Mouse (Mus musculus): ENCODE data around the gene Ust. TPM values are rescaled to one million over a fixed set of nuclear protein-coding genes. Genes with fewer than 3 reads are reported as not detected.

Gene Ust
- polyA plus RNA-seq, 1 experiment from 2014 or later: 5.7 TPM

DNA sequence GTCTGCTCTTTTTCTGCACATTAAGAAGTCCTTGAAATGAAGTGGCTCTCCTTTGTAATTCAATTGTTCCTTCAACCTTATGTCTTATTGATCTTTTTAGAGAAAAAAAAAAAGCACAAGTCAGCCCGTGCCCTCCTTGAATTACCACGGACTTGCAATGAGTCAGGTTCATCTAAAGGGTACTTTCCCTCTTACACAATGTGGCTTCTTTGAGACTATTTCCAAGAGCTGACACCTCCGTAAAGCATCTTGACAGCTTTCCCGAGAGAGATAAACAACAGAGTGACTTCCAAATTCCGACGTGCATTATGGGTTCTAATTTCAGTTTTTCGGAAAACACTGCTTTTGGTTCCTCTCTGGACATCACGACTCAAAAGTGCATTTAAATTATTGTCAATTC lies 155.3 kb downstream of the Ust start:
- no peaks in the 10 kb centered on the region for H3K27me3 ChIP-seq
- H3K9ac ChIP-seq (replicated peaks): no peak overlapping the region
- H3K36me3 ChIP-seq: no peaks in the 10 kb centered on the region
- H3K4me2 ChIP-seq: no peak overlapping the region
- H3K4me3 ChIP-seq (replicated peaks): no peak overlapping the region
- no peaks in the 10 kb centered on the region for H3K9me3 ChIP-seq
- no peak overlapping the region for H3K27ac ChIP-seq
- ATAC-seq (ENCODE audit: insufficient number of reproducible peaks, insufficient read depth, low FRiP score, low TSS enrichment, low read depth): no peak
- 59% methylated on average over 8 of the region's 8 CpGs for WGBS
- no peaks in the 10 kb centered on the region for H3K4me1 ChIP-seq (replicated peaks)

DNA sequence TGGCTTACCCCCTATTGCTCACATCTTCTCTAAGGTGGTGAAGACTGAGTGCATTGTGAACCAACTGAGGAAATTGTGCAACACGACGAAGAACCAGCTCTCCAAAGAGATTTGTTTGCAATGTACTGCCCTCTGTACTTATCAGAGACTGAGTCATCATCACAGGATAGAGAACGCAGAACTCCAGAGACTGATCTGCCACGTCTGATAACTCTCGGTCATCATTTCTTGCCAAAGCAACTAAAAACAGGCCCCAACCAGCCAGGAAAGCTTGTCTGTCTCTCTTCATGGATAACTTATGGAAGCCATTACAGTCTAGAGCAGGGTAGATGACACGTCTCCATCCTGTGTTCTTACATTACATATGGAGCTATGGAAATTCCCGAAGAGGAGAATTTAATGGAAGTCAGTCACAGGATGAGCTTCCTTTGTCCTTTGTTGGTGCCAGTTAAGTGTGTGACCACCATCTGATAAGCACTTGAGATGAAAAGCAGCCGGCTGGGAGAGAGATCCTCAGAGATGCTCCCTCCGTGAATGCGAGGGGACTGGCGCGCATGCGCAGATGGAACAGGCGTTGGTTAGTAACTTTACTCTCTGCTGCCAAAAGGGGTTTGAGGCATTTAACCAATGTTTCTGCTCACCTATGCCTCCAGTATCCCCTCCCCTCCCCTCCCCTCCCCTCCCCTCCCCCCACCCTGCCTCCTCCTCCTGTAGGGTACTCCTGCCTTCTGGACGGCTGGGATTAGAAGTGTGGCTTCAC lies 160.2 kb downstream of the Ust start:
- H3K9ac ChIP-seq (replicated peaks): no peak overlapping the region
- H3K4me2 ChIP-seq: no peak overlapping the region
- ATAC-seq (ENCODE audit: insufficient number of reproducible peaks, insufficient read depth, low FRiP score, low TSS enrichment, low read depth): no peak
- WGBS: 81% methylated on average over 15 of the region's 15 CpGs
- H3K27ac ChIP-seq: no peak overlapping the region
- H3K36me3 ChIP-seq: no peaks in the 10 kb centered on the region
- no peaks in the 10 kb centered on the region for H3K9me3 ChIP-seq
- no peaks in the 10 kb centered on the region for H3K4me1 ChIP-seq (replicated peaks)
- H3K27me3 ChIP-seq: no peaks in the 10 kb centered on the region
- no peak overlapping the region for H3K4me3 ChIP-seq (replicated peaks)

DNA sequence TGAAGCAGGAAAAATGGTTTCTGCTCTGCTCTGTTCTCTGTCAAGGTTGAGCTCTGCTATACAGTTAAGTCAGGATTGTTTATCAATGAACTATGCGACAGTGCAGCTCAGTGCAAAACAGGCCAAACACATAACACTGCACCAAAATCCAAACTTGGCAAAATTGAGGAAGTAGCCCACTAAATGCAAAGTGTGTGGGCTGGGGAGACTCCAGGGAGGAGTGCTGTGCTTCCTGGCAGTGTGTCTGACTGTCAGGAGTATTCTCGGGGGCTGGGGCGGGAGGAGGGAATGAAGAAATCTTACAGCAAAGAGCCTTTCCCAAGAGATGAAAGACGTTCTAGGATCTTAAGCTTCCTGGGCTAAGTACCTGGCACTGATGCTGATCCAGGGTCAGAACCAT lies 165.1 kb downstream of the Ust start:
- Histone ChIP-seq H3K9me3 (no peaks in the 10 kb centered on the region), H3K4me3 (replicated peaks) (no peak overlapping the region), H3K36me3 (no peaks in the 10 kb centered on the region), H3K27ac (no peak overlapping the region), H3K27me3 (no peaks in the 10 kb centered on the region), H3K9ac (replicated peaks) (no peak overlapping the region), H3K4me1 (replicated peaks) (no peaks in the 10 kb centered on the region), H3K4me2 (no peak overlapping the region)
- WGBS: 82% methylated on average over 4 of the region's 4 CpGs
- no peak for ATAC-seq (ENCODE audit: insufficient number of reproducible peaks, insufficient read depth, low FRiP score, low TSS enrichment, low read depth)

DNA sequence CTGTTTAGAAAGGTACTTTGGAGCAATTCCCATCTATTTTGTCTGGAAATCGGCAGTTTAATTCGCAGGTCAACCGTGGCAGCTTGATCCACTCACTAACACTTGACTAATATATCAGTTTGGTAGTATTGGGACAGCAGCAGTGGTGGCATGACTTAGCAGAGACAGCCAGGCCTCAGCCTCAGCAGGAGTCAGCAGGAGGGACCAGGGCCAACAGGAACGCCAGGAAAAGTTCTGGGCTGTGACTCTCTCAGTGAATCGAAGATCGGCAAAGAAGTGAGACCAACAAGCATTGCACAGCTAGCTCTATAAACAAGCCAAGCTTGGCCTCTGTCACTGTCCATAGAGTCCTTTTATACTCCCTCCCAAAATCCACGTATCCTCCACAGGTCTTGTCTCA lies 168.0 kb downstream of the Ust start:
- Histone ChIP-seq H3K9ac (replicated peaks) (no peak overlapping the region), H3K4me2 (no peak overlapping the region), H3K4me1 (replicated peaks) (no peaks in the 10 kb centered on the region), H3K4me3 (replicated peaks) (no peak overlapping the region), H3K27me3 (no peaks in the 10 kb centered on the region), H3K36me3 (no peaks in the 10 kb centered on the region), H3K27ac (no peak overlapping the region), H3K9me3 (no peaks in the 10 kb centered on the region)
- 91% methylated on average over 7 of the region's 7 CpGs for WGBS
- no peak for ATAC-seq (ENCODE audit: insufficient number of reproducible peaks, insufficient read depth, low FRiP score, low TSS enrichment, low read depth)

DNA sequence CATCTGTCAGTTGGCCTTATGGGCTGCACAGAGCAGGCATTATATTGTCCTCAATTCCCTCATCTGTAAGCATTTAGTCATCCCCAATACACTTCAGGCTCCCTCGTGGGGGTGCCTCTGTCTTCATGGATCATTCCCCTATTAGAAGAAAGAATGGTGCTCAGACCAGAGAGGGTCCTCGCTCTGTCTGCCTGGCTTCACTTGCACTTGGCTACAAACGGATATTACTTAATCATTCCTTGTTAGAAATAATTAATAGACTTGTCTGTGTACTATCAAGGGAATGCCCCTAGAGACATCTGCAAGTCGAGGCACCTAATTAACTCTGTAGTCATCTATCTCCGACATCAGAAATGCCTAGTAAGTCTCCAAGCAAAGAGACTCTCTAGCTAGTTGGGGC lies 171.1 kb downstream of the Ust start:
- H3K4me2 ChIP-seq: no peak overlapping the region
- no peak overlapping the region for H3K4me3 ChIP-seq (replicated peaks)
- H3K9ac ChIP-seq (replicated peaks): no peak overlapping the region
- no peaks in the 10 kb centered on the region for H3K36me3 ChIP-seq
- no peak overlapping the region for H3K27ac ChIP-seq
- H3K4me1 ChIP-seq (replicated peaks): peaks cover 7% of the 10 kb centered on the region
- ATAC-seq (ENCODE audit: insufficient number of reproducible peaks, insufficient read depth, low FRiP score, low TSS enrichment, low read depth): no peak
- 52% methylated on average over 5 of the region's 5 CpGs for WGBS
- H3K9me3 ChIP-seq: 0 out of 2 replicates have a peak, but pooled peaks cover 4% of the 10 kb centered on the region
- H3K27me3 ChIP-seq: no peaks in the 10 kb centered on the region

DNA sequence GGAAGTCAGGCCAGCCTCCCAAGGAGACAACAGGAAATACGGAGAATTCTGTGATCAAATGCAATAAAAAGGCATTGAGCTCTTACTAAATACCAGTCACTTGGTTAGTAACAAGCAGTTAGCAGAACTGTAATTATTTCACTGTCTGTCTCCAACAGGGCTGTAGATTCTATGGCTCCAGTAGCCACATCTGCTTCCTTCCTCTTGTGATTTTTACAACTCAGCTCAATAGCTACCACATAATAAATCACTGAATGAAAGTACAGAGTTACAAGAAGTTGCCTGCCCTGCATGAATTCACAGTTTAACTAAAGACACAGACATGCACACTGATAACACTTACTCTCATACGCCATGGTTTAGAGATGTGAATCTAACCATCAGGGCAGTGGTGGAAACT lies 176.1 kb downstream of the Ust start:
- Histone ChIP-seq H3K9me3 (0 out of 2 replicates have a peak, but pooled peaks cover 4% of the 10 kb centered on the region), H3K4me3 (replicated peaks) (no peak overlapping the region), H3K9ac (replicated peaks) (no peak overlapping the region), H3K4me1 (replicated peaks) (peaks cover 12% of the 10 kb centered on the region), H3K36me3 (no peaks in the 10 kb centered on the region), H3K27ac (no peak overlapping the region), H3K27me3 (no peaks in the 10 kb centered on the region), H3K4me2 (no peak overlapping the region)
- 40% methylated on average over 2 of the region's 2 CpGs for WGBS
- ATAC-seq (ENCODE audit: insufficient number of reproducible peaks, insufficient read depth, low FRiP score, low TSS enrichment, low read depth): no peak

DNA sequence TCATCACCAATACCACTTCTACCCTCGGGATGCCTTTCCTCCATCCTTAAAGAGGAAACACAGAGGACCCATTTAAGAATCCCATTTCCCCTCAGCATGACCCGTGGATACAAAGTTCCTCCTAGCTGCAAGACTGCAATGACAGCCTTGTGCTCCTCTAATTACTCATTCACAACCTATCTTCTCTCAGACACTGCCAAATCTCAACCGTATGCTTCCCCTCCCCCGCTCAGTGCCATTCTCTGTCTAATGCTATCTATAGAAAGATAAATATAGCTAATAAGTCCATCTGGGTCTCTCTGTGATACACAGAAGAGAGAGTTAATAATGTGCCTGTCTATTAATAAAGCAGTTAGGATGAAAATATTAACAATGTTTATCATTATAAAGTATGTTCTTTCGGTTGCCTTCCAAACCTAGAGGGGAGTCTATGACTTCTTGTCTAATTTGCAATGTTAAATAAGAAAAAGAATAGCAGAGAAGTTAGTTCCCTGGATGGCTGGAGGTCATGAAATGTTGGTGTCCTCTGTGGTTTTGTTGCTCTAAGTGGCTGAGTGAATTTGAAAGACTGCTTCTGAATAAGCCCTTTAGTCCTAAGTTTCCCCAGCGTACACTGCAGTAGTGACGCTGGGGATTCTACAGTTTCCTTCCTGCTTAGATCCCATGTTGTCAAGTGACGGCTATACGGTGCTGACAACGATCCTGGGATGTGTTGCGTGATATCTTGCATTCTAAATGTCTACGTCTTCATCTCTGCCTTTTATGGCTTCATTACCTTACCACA lies 178.8 kb downstream of the Ust start:
- Histone ChIP-seq H3K9ac (replicated peaks) (no peak overlapping the region), H3K4me2 (no peak overlapping the region), H3K36me3 (no peaks in the 10 kb centered on the region), H3K9me3 (no peaks in the 10 kb centered on the region), H3K27me3 (no peaks in the 10 kb centered on the region), H3K4me1 (replicated peaks) (peaks cover 12% of the 10 kb centered on the region), H3K27ac (no peak overlapping the region), H3K4me3 (replicated peaks) (no peak overlapping the region)
- 82% methylated on average over 12 of the region's 12 CpGs for WGBS
- no peak for ATAC-seq (ENCODE audit: insufficient number of reproducible peaks, insufficient read depth, low FRiP score, low TSS enrichment, low read depth)

DNA sequence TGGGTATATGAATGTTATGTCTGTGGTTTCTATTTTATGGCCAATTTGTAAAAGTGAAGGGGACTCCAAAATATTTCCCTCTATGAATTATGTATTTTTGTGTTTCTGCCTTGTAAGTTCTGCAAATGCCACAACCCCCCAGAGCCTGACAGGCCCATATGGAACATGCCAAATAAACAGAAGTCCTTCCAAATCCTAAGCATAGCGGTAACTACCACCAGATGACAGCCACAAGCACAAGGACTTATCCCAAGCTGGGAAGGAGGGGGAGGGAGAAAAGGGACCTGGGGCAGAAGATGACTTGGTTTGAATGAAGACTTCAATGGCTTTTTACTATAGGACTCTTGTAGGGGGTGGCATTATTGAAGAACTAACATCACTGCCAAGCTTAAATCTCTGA lies 182.0 kb downstream of the Ust start:
- H3K27me3 ChIP-seq: no peaks in the 10 kb centered on the region
- no peak overlapping the region for H3K4me2 ChIP-seq
- H3K4me1 ChIP-seq (replicated peaks): no peaks in the 10 kb centered on the region
- H3K4me3 ChIP-seq (replicated peaks): no peak overlapping the region
- H3K9me3 ChIP-seq: no peaks in the 10 kb centered on the region
- 69% methylated on average over 1 of the region's 1 CpGs for WGBS
- H3K9ac ChIP-seq (replicated peaks): no peak overlapping the region
- H3K27ac ChIP-seq: no peak overlapping the region
- no peak for ATAC-seq (ENCODE audit: insufficient number of reproducible peaks, insufficient read depth, low FRiP score, low TSS enrichment, low read depth)
- no peaks in the 10 kb centered on the region for H3K36me3 ChIP-seq

DNA sequence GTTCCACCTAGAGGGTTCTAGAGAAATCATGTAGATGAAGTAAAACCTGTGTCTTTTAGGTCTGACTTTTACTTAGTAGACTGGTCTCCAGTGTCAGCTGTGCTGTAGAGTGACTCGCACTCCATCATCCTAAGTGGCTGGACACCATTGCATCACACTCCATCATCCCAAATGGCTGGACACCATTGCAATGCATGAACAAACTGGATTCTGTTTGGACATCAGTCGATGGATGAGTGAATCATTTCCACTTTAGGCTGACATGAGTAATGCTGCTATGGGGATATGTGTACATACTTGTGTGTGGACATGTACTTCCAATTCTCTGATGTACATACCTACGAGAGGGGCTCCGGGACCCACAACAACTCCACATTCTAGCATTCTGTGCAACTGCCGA lies 187.7 kb downstream of the Ust start:
- Histone ChIP-seq H3K27ac (no peak overlapping the region), H3K4me2 (no peak overlapping the region), H3K4me1 (replicated peaks) (no peaks in the 10 kb centered on the region), H3K9me3 (no peaks in the 10 kb centered on the region), H3K27me3 (no peaks in the 10 kb centered on the region), H3K9ac (replicated peaks) (no peak overlapping the region), H3K4me3 (replicated peaks) (no peak overlapping the region), H3K36me3 (no peaks in the 10 kb centered on the region)
- ATAC-seq (ENCODE audit: insufficient number of reproducible peaks, insufficient read depth, low FRiP score, low TSS enrichment, low read depth): no peak
- 87% methylated on average over 5 of the region's 5 CpGs for WGBS

DNA sequence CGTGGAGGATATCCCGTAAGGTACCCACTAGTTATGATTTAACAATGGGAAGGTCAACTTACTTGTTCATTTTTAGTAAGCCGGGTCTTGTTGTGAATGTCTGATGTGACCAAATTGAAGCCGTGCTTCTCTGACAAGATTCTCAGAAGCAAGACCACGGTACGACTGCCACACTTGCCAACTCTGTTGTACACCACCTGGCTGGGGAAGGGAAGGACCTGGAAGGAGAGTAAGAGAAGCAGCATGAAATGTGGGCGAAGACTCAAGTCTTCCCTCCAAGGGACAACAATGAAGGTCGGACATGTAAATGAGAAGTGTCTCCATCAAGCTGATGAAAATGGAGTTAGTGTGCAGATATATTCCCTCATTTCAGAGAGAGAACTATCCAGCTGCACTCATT lies 188.6 kb downstream of the Ust start:
- Histone ChIP-seq H3K9me3 (no peaks in the 10 kb centered on the region), H3K4me3 (replicated peaks) (no peak overlapping the region), H3K4me2 (no peak overlapping the region), H3K27ac (no peak overlapping the region), H3K4me1 (replicated peaks) (no peaks in the 10 kb centered on the region), H3K36me3 (no peaks in the 10 kb centered on the region), H3K9ac (replicated peaks) (no peak overlapping the region), H3K27me3 (no peaks in the 10 kb centered on the region)
- ATAC-seq (ENCODE audit: insufficient number of reproducible peaks, insufficient read depth, low FRiP score, low TSS enrichment, low read depth): no peak
- WGBS: 87% methylated on average over 8 of the region's 8 CpGs

DNA sequence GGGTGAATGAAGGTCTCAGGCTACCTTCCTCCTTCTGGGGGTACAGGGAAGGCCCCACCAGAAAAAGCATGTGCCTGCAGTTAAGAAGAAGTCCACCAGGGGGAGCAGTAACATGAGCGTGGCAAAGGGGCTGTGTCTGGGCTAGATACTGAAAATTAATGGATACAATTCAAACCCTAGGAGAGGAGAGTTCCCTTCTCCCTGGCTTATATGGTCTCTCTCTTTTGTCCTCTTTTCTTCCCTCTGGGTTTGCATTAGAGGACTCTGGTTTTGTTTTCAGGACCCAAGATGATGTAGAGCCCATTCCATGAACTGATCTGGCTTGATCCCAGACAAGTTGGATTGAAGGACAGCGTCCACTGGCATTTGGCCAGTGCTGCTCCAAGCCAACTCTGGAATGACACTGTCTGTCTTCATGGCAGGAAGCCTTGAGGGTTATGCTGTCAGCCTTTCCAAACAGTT lies 195.3 kb downstream of the Ust start:
- H3K27ac ChIP-seq: no peak overlapping the region
- no peaks in the 10 kb centered on the region for H3K9me3 ChIP-seq
- H3K36me3 ChIP-seq: no peaks in the 10 kb centered on the region
- H3K4me2 ChIP-seq: no peak overlapping the region
- ATAC-seq (ENCODE audit: insufficient number of reproducible peaks, insufficient read depth, low FRiP score, low TSS enrichment, low read depth): no peak
- no peak overlapping the region for H3K4me3 ChIP-seq (replicated peaks)
- WGBS: 52% methylated on average over 2 of the region's 2 CpGs
- no peak overlapping the region for H3K9ac ChIP-seq (replicated peaks)
- no peaks in the 10 kb centered on the region for H3K4me1 ChIP-seq (replicated peaks)
- H3K27me3 ChIP-seq: no peaks in the 10 kb centered on the region
